Mouse (Mus musculus) myocyte (in vitro differentiated cells): ENCODE measurements around the gene Dmxl2. TPM values are rescaled to one million over a fixed set of nuclear protein-coding genes. Genes with fewer than 3 reads are reported as not detected.

Experiments
- H3K27me3 ChIP-seq: one replicate; pipeline ENCODE4 v1.6.1; 2011; ENCODE audit not compliant: control insufficient read depth, insufficient read depth, insufficient read length
- H3K36me3 ChIP-seq: one replicate; pipeline ENCODE4 v1.6.1; 2011; ENCODE audit not compliant: control insufficient read depth, insufficient read depth
- H3K4me2 ChIP-seq: one replicate; pipeline ENCODE4 v1.6.1; 2011; ENCODE audit warnings: low read depth, control low read depth
- H3K4me3 ChIP-seq: one replicate; pipeline ENCODE4 v1.5.1; 2011; ENCODE audit warnings: mild to moderate bottlenecking, control low read depth, moderate library complexity
- H3K79me2 ChIP-seq: one replicate; pipeline ENCODE4 v1.6.1; 2011; ENCODE audit not compliant: control insufficient read depth, insufficient read depth
- H3ac ChIP-seq: one replicate; pipeline ENCODE4 v1.6.1; 2011; ENCODE audit not compliant: control insufficient read depth, insufficient read length
- CEBPB ChIP-seq: IDR thresholded peaks from 2 replicates; pipeline ENCODE4 v1.6.1; 2011; ENCODE audit warnings: mild to moderate bottlenecking, moderate library complexity; ENCODE audit not compliant: poor library complexity, insufficient read depth, severe bottlenecking
- E2F4 ChIP-seq: IDR thresholded peaks from one replicate; pipeline ENCODE4 v1.6.1; 2011; ENCODE audit warnings: mild to moderate bottlenecking, control low read depth, moderate library complexity; ENCODE audit not compliant: insufficient read depth
- MAX ChIP-seq: IDR thresholded peaks from one replicate; pipeline ENCODE4 v1.6.1; 2011; ENCODE audit warnings: low read depth, mild to moderate bottlenecking, control low read depth
- MYOD1 ChIP-seq, 3 experiments: IDR thresholded peaks; one replicate each; pipeline ENCODE4 v1.6.1; 2011; ENCODE audit warnings: control low read depth in 2 of 3, low read depth in 2 of 3, mild to moderate bottlenecking in 2 of 3, moderate library complexity in 1 of 3; ENCODE audit not compliant: insufficient read length in 2 of 3, control insufficient read depth in 1 of 3
- MYOG ChIP-seq, 3 experiments: IDR thresholded peaks; one replicate each; pipeline ENCODE4 v1.6.1; 2011; ENCODE audit warnings: control low read depth in 2 of 3, low read depth in 2 of 3, mild to moderate bottlenecking in 2 of 3; ENCODE audit not compliant: insufficient read length in 2 of 3, control insufficient read depth in 1 of 3, insufficient read depth in 1 of 3
- POLR2A ChIP-seq: IDR thresholded peaks from one replicate; pipeline ENCODE4 v1.6.1; 2011; ENCODE audit warnings: low read depth, mild to moderate bottlenecking, control low read depth, moderate library complexity; ENCODE audit not compliant: insufficient read length
- POLR2AphosphoS2 ChIP-seq: IDR thresholded peaks from one replicate; pipeline ENCODE4 v1.6.1; 2011; ENCODE audit warnings: low read depth, control low read depth; ENCODE audit not compliant: insufficient read length
- REST ChIP-seq: IDR thresholded peaks from one replicate; pipeline ENCODE4 v1.6.1; 2011; ENCODE audit warnings: mild to moderate bottlenecking, control low read depth, moderate library complexity; ENCODE audit not compliant: insufficient read depth, insufficient read length
- SRF ChIP-seq: IDR thresholded peaks from one replicate; pipeline ENCODE4 v1.6.1; 2011; ENCODE audit warnings: low read depth; ENCODE audit not compliant: control insufficient read depth, insufficient read length
- TCF12 ChIP-seq: IDR thresholded peaks from one replicate; pipeline ENCODE4 v1.6.1; 2011; ENCODE audit warnings: mild to moderate bottlenecking, control low read depth; ENCODE audit not compliant: poor library complexity, insufficient read depth, severe bottlenecking
- TCF3 ChIP-seq: IDR thresholded peaks from one replicate; pipeline ENCODE4 v1.6.1; 2011; ENCODE audit warnings: low read depth, control low read depth; ENCODE audit not compliant: insufficient read length
- USF1 ChIP-seq: IDR thresholded peaks from one replicate; pipeline ENCODE4 v1.6.1; 2011; ENCODE audit warnings: low read depth, mild to moderate bottlenecking, control low read depth, moderate library complexity
- polyA plus RNA-seq: library from polyadenylated mRNA; unstranded; fragments of >200 nt; fragmentation: generic; extraction: Trizol; gene quantifications from one replicate; pipeline ENCODE4 v1.2.1, GENCODE M21; 2012; ENCODE audit warnings: missing spikeins

Dmxl2 gene
- polyA plus RNA-seq, 1 experiment, result 0.22 TPM

DNA sequence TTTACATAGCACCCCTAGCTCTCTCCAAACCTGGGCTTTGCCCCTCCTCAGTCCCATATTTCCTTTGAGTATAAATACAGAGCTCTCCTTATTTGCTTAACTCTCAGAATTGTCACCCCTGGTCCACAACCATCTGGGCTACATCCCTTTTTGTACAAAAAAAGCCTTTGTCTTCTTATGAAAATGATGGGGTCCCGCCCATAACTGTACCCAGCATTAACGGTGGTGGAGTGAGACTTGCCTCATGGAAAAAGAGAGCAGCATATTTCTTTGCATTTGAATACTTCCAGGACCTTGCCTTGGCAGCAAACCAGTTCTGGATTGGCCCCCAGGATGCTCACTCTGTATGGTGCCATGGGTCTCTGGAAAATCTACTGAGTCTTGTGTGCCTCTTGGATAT lies 28.5 kb upstream of the Dmxl2 start:
- Histone ChIP-seq H3K27me3 (peaks cover 18% of the 10 kb centered on the region), H3K4me2 (no peak overlapping the region), H3ac (no peak overlapping the region), H3K79me2 (no peaks in the 10 kb centered on the region), H3K36me3 (no peaks in the 10 kb centered on the region), H3K4me3 (no peak overlapping the region)
- TF ChIP-seq TCF3 (no peak), SRF (no peak), POLR2A (no peak), POLR2AphosphoS2 (no peak), MYOG (IDR thresholded peaks at IDR 0.05; ENCODE audit: control insufficient read depth in 1 of 3, insufficient read depth in 1 of 3, insufficient read length in 2 of 3, low read depth in 2 of 3) (no peak), MAX (no peak)

DNA sequence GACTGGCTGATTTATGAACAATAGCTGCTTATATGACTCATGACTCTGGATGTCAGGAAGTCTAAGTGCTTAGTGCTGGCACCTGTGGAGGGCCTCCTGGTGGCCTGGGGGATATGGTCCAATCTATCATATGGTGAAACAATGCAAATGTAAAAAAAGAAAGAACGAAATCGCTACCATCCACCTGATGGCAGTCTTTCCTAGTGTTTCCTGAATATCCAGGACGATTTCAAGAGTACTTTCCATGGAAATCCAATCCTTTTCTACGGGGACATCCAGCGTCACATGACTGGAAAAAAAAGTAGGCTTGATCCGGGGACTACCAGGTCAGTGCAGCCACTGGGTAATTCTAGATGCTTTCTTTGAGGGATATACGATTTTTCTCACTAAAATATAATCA lies 26.3 kb upstream of the Dmxl2 start:
- Histone ChIP-seq H3K27me3 (peaks cover 12% of the 10 kb centered on the region), H3K4me3 (no peak overlapping the region), H3K4me2 (no peak overlapping the region), H3K36me3 (no peaks in the 10 kb centered on the region), H3ac (no peak overlapping the region), H3K79me2 (no peaks in the 10 kb centered on the region)
- no peak for TF ChIP-seq CEBPB
- no peak for TF ChIP-seq TCF3
- no peak for TF ChIP-seq E2F4
- no peak for TF ChIP-seq SRF

DNA sequence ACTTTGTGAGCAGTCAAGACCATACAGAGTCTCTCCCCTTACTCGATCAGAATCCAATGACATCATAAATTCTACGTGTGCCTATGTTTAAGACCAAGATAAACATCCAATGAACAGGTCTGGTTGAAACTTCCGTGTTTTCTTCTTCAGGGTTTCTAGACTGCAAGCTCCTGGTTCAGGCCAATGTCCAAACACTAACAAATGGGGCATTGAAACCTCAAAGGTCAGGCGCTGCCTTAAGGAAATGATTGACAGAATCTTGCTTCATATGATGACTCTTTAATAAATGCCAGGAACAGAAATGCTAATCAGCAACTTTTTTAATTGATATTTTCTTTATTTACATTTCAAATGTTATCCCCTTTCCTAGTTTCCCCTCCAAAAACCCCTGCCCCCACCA lies 18.9 kb upstream of the Dmxl2 start:
- TF ChIP-seq MYOG (IDR thresholded peaks at IDR 0.05; ENCODE audit: control insufficient read depth in 1 of 3, insufficient read depth in 1 of 3, insufficient read length in 2 of 3, low read depth in 2 of 3) (no peak), USF1 (no peak), MYOD1 (IDR thresholded peaks at IDR 0.05; ENCODE audit: control insufficient read depth in 1 of 3, insufficient read length in 2 of 3, low read depth in 2 of 3) (no peak), TCF3 (no peak), MAX (no peak), CEBPB (no peak), SRF (no peak), POLR2A (no peak), REST (no peak), E2F4 (no peak), POLR2AphosphoS2 (no peak)
- Histone ChIP-seq H3K4me2 (no peak overlapping the region), H3ac (no peak overlapping the region), H3K79me2 (no peaks in the 10 kb centered on the region), H3K36me3 (no peaks in the 10 kb centered on the region), H3K4me3 (no peak overlapping the region), H3K27me3 (peaks cover 4% of the 10 kb centered on the region)

DNA sequence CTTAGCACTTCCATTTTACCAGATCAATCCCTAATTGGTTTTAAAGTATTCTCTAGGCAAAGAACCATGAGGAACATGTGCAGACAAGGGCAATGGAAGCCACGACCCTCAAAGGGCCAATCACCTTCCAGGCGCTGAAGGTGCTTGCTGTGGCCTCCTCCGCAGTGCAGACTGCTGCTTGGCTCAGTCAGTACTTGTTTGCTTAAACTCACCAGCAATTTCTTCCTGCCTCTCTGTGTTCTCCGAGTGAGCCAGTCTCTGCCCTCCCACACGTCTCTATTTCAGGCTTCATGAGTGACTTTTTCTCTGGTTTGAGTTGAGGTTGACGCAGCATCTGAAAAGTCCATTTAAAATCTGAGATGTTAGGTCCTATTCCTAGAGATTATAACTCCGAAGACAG lies 17.5 kb upstream of the Dmxl2 start:
- TF ChIP-seq USF1 (no peak), REST (no peak), TCF3 (no peak), SRF (no peak), POLR2AphosphoS2 (no peak), MAX (no peak), MYOD1 (IDR thresholded peaks at IDR 0.05; ENCODE audit: control insufficient read depth in 1 of 3, insufficient read length in 2 of 3, low read depth in 2 of 3) (no peak), MYOG (IDR thresholded peaks at IDR 0.05; ENCODE audit: control insufficient read depth in 1 of 3, insufficient read depth in 1 of 3, insufficient read length in 2 of 3, low read depth in 2 of 3) (no peak), TCF12 (no peak), POLR2A (no peak), CEBPB (no peak), E2F4 (no peak)
- no peak overlapping the region for H3K4me2 ChIP-seq
- H3K79me2 ChIP-seq, result no peaks in the 10 kb centered on the region
- no peak overlapping the region for H3ac ChIP-seq
- peaks cover 4% of the 10 kb centered on the region for H3K27me3 ChIP-seq
- no peaks in the 10 kb centered on the region for H3K36me3 ChIP-seq
- H3K4me3 ChIP-seq, result no peak overlapping the region

DNA sequence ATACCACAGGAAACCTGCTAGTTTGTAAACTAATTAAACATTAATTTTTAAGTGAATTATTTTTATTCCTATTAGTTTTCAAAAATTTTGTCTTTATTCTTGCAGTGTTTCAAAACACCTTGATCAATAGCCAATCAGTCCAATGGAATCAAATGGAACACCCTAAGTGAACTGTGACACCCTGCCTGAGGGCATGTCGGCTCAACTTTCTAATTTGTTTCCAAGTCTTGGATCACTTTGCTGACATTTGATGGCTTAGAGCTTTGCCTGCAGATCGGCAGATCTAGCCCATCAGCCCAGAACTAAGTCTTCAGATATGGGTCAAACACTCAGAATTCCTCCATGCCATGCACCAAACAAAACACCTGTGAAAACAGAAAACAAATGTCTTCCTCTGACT lies 14.6 kb upstream of the Dmxl2 start:
- no peaks in the 10 kb centered on the region for H3K36me3 ChIP-seq
- H3K79me2 ChIP-seq, result no peaks in the 10 kb centered on the region
- H3ac ChIP-seq, result no peak overlapping the region
- no peak overlapping the region for H3K4me2 ChIP-seq
- peaks cover 4% of the 10 kb centered on the region for H3K27me3 ChIP-seq
- TF ChIP-seq USF1 (no peak), SRF (no peak), MYOD1 (IDR thresholded peaks at IDR 0.05; ENCODE audit: control insufficient read depth in 1 of 3, insufficient read length in 2 of 3, low read depth in 2 of 3) (no peak), E2F4 (no peak), POLR2A (no peak), POLR2AphosphoS2 (no peak), REST (no peak), TCF3 (no peak), MYOG (IDR thresholded peaks at IDR 0.05; ENCODE audit: control insufficient read depth in 1 of 3, insufficient read depth in 1 of 3, insufficient read length in 2 of 3, low read depth in 2 of 3) (no peak), CEBPB (no peak), MAX (no peak), TCF12 (no peak)
- H3K4me3 ChIP-seq, result no peak overlapping the region
